Mouse (Mus musculus) erythroid progenitor cell, adult 5-6 weeks (primary cell): Measurements from ENCODE around the gene Alyref. TPM values are rescaled to one million over a fixed set of nuclear protein-coding genes. Genes with fewer than 3 reads are reported as not detected.
A peak's percentile ranks its signal among the peaks of the same experiment; 100 is the strongest.
"Not testable (repeated sequence)": the region's sequence is repeated elsewhere in the genome, so short reads cannot be mapped to it uniquely, and the experiment has no call there.

Experiments
- ATAC-seq: replicated peaks from 2 replicates; pipeline ENCODE4 v1.8.0; 2016; ENCODE audit warnings: moderate number of reproducible peaks, mild to moderate bottlenecking, moderate TSS enrichment, inconsistent platforms; ENCODE audit not compliant: poor library complexity, low FRiP score, severe bottlenecking
- total RNA-seq, 2 experiments: library from RNA; stranded (forward) in 1 of 2; stranded (reverse) in 1 of 2; fragments of 150-400 nt in 1 of 2; fragments of 186-747, 209-891 nt in 1 of 2; gene quantifications; 2 replicates each; pipeline versions ENCODE4 v1.2.3 to v1.2.4; 2015 to 2017; ENCODE audit warnings: low replicate concordance in 2 of 2

Gene Alyref
- total RNA-seq, 2 experiments from 2014 or later = 72.9 to 142 TPM

- no peak for ATAC-seq
Measured at GRCm38 (mm10) chr11:120577211-120578023, 20.7 kb downstream of the Alyref start.

DNA sequence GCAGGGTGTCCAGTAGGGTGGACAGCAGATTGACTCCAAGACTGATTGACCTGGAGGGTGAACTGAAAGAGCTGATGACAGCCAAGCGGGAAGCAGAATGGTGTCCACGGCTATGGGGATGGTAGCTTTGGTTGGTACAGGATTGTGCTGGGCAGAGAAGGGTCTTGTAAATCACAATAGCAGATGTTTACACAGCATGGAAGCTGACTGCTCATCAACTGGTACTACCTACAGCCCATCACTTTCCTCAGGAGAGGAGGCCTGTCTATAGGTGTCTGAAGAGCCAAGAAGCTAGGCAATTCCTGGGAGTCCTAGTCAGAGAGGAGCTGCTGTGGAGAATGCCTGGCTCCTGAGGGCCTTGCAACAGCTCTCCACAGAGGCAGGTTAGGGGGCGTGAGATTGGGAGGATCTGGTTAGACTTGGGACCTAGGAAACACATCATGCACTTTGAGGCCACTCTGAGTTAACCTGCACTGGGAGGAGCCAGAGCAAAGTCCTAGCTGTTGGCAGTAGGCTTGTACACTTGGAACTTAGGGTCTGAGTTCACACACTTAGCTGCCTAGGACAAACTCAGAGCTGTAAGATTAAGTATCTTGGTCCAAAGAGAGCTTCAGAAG is 21.7 kb downstream of the Alyref start:
- no peak for ATAC-seq

DNA sequence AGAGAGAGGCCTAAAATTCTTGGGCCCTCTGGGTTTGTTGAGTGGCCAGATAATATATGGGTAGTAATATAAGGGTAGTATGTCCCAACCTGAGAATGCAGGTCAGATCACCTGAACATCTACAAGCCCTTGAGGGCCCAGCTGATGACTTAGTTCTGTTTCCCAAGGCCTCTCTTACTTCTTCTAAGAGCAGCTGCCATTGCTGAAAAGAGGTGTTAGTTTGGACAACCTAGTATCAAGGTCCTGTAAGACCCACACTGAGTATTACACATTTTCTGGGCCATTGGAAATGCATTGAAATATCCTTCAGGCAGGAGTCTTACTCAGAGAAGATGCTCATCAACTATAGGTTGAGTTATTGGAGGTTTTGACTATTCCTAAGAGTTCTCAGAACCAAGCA is 22.2 kb downstream of the Alyref start:
- ATAC-seq = no peak

GRCm38 (mm10) chr11:120575046-120575445 is 23.1 kb downstream of the Alyref start:
- ATAC-seq = no peak

GRCm38 (mm10) chr11:120574278-120574600 is 23.9 kb downstream of the Alyref start:
- ATAC-seq = no peak

- peak; percentile 20 for ATAC-seq
Measured at GRCm38 (mm10) chr11:120573585-120574277, 24.4 kb downstream of the Alyref start.

- peak; percentile 88 for ATAC-seq
Measured at GRCm38 (mm10) chr11:120572752-120573584, 25.2 kb downstream of the Alyref start, which contains the start of gene P4hb. Gene P4hb, minus strand, starts transcription at chr11:120573253.

- ATAC-seq = 0 out of 2 replicates have a peak, but pooled peaks have one; percentile 8
Measured at GRCm38 (mm10) chr11:120572417-120572751, 25.8 kb downstream of the Alyref start.

DNA sequence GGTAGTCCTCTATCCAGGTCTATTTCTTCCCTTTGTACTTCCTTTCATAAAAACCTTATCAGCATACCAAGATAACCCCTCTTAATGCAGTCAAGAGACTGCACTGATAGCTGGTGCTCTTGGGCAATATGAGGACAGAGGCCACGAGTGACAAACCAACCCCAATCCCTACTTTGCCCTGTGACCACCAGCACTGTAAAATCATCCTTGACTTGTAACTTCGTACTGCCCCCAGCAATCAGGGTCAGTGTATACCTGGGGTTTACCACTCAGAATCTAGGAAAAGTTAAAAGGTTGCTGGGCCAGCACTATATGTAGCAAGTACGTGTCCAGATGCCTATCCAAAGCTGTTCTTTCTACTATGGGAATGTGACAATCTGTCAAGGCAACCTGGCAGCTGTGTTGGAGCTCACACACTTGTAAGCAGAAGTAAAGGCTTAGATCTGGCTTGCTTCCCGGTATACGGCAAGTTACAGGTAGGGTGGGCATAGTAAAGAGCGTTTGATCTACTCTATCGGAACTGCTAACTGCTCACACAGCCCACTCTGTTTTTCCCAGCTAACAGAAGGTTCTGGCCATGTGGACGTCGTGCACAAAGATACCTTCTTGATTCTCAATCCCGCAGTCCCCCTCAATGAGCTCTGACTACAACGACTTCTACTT is 26.3 kb downstream of the Alyref start:
- no peak for ATAC-seq

DNA sequence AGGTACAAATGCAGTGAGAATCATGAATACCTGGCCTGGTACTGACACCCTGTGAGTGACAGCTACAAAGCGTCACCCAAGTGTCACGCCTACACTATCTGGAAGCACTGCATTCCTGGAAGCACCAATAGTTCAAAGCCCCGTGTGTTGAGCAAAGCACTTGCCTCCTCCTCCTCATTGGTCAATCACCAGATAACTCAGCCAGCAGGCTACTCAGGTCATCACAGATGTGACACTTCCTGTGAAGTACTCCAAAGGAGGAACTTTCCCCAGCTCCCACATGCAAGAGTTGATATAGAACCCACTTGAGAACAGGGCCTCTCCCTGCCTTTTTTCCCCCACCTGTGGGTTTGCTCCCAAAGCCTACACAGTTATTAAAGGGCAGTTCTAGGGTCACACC is 27.0 kb downstream of the Alyref start:
- no peak for ATAC-seq

- ATAC-seq = no peak
Measured at GRCm38 (mm10) chr11:120568324-120568723, 29.8 kb downstream of the Alyref start.

GRCm38 (mm10) chr11:120565114-120565513 is 33.1 kb downstream of the Alyref start:
- no peak for ATAC-seq

DNA sequence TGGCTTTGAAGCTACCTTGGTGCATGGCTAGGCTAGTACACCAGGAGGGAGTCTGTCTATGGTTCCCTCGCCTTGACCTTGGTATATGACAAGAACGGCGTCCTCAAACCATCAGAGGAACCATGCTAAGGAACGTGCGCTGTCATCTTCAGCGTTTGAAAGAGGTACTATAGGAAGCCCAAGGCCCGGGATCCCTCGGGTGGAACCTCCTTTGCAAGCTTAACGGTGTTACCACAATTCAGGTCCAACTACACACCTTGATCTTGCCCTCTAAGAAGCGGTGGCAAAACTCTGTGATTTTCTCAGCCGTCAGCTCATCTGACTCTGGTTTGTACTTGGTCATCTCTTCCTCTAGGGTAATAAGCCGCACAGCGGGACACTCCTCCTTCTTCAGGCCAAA is 35.2 kb downstream of the Alyref start:
- no peak for ATAC-seq

DNA sequence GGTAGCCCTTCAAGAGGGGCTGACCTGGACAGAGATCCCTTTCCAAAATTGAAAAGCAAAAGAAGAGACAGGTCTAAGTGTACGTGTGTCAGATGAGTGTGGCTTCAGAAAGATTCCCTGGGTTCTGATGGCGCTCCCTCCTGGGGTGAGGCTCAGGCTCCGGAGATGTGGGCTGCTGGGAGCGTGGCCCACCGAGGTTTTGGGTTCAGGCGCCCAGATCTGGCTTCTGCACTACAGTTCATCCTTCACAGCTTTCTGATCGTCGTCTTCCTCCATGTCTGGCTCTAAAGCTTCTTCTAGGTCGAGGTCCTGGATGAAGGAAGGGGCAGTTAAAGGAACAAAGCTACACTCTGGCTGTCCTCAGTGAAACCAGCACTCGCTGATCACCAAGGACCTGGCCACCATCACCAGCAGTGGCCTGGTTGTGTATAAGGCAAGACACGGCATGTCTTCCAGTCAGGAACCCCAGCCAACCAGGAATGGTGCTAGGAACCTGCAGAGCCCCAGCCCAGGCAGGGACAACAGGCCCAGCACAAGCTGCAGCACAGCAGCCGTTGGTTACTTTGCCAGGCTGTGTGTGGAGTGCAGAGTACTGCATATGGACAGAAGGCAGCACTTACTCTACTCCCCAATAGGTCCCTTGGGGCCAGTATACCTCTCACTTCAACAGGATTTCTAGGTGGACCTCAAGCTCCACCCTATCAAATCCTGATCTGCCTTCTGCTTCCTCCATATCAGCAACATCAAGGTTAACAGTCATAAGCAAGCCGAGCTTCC is 37.0 kb downstream of the Alyref start:
- ATAC-seq = peak; percentile 50; the same call in 1 of the 2 replicates

- ATAC-seq = not testable (repeated sequence)
Measured at GRCm38 (mm10) chr11:120558843-120559242, 39.3 kb downstream of the Alyref start.

- no peak for ATAC-seq
Measured at GRCm38 (mm10) chr11:120555260-120555659, 42.9 kb downstream of the Alyref start.

GRCm38 (mm10) chr11:120554834-120555233 is 43.3 kb downstream of the Alyref start:
- no peak for ATAC-seq

- ATAC-seq = no peak
Measured at GRCm38 (mm10) chr11:120552736-120553135, 45.4 kb downstream of the Alyref start.
